Mouse (Mus musculus) cerebellum, adult 2 months (tissue): ENCODE data around the gene H2-K1.
"Not testable (repeated sequence)": the region's sequence is repeated elsewhere in the genome, so short reads cannot be mapped to it uniquely, and the experiment has no call there.

Source experiments
- CTCF ChIP-seq: fragments of 200-500 bp; IDR thresholded peaks from 2 replicates; pipeline ENCODE4 v1.5.1; 2011; ENCODE audit warnings: low read depth, mild to moderate bottlenecking, control low read depth, low read length, moderate library complexity, borderline replicate concordance; ENCODE audit not compliant: insufficient read depth
- POLR2A ChIP-seq: fragments of 200-500 bp; IDR thresholded peaks from 2 replicates; pipeline ENCODE4 v1.6.1; 2011; ENCODE audit warnings: low read length, control low read depth, borderline replicate concordance; ENCODE audit not compliant: insufficient read depth

GRCm38 (mm10) chr17:33952015-33952414 lies 48.1 kb downstream of the H2-K1 start:
- not testable (repeated sequence) for TF ChIP-seq CTCF, POLR2A
